Mouse (Mus musculus): ENCODE measurements around the gene Xxylt1. TPM values are rescaled to one million over a fixed set of nuclear protein-coding genes. Genes with fewer than 3 reads are reported as not detected.

Xxylt1 gene
- polyA plus RNA-seq, 1 experiment from 2014 or later: 13.7 TPM

DNA sequence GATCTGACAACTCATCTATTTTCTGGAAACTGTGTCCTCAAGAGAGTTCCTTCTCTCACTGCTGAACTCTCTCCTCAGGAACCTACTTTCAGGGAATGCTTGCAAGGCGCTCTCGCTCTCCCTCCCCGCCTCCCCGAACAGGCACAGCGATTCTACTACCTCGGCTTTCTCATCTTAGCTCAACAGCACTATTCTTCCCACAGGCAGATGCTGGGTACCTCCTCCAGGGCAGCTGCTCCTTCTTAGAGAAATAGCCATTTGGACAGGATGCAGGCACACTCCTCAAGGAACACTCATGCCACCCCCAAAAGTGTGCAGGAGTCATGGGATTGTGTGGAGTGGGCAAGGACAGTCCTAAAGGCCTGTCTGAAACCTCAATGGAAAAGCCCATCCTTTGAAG is 97.5 kb downstream of the Xxylt1 start:
- 71% methylated on average over 6 of the region's 6 CpGs for WGBS
- no peak for ATAC-seq
- no peak overlapping the region for H3K27ac ChIP-seq (ENCODE audit: low read length)
- no peaks in the 10 kb centered on the region for H3K9me3 ChIP-seq (replicated peaks; ENCODE audit: control insufficient read depth, low read length, poor library complexity, severe bottlenecking)
- peaks cover 17% of the 10 kb centered on the region for H3K4me1 ChIP-seq (ENCODE audit: control insufficient read depth, insufficient read depth, low read length)
- H3K27me3 ChIP-seq (ENCODE audit: control insufficient read depth, insufficient read depth, low read depth, low read length): no peaks in the 10 kb centered on the region
- no peak overlapping the region for H3K9ac ChIP-seq (ENCODE audit: low read depth, low read length)
- no peaks in the 10 kb centered on the region for H3K36me3 ChIP-seq (ENCODE audit: control insufficient read depth, insufficient read depth, low read length)
- no peak overlapping the region for H3K4me3 ChIP-seq (ENCODE audit: low read depth, low read length)
- H3K4me2 ChIP-seq (ENCODE audit: low read length): no peak overlapping the region

GRCm38 (mm10) chr16:30983281-30983680 is 98.0 kb downstream of the Xxylt1 start:
- WGBS: 66% methylated on average over 4 of the region's 4 CpGs
- H3K27me3 ChIP-seq (ENCODE audit: control insufficient read depth, insufficient read depth, low read depth, low read length): no peaks in the 10 kb centered on the region
- no peak for ATAC-seq
- H3K4me1 ChIP-seq (ENCODE audit: control insufficient read depth, insufficient read depth, low read length): peaks cover 15% of the 10 kb centered on the region
- no peaks in the 10 kb centered on the region for H3K9me3 ChIP-seq (replicated peaks; ENCODE audit: control insufficient read depth, low read length, poor library complexity, severe bottlenecking)
- no peak overlapping the region for H3K4me2 ChIP-seq (ENCODE audit: low read length)
- no peak overlapping the region for H3K4me3 ChIP-seq (ENCODE audit: low read depth, low read length)
- no peak overlapping the region for H3K27ac ChIP-seq (ENCODE audit: low read length)
- no peak overlapping the region for H3K9ac ChIP-seq (ENCODE audit: low read depth, low read length)
- H3K36me3 ChIP-seq (ENCODE audit: control insufficient read depth, insufficient read depth, low read length): no peaks in the 10 kb centered on the region

DNA sequence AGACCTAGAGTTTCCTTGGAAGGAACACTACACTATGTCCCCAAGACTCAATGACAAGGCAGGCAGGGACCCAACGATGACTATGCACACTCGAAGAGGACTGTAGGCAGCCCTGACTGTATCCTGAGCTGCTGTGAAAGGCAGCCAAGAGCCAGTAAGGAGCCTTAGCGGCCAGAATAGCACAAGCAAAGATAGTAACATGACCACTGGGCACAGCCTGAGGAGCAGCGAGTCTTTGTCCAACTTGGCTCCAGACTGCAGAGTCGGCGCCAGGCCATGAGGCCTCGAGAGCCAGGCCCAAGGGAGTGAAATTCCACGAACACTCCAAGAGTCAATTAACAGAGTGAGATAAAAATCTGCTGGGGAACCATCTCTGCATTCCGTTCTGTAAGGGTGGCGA is 99.9 kb downstream of the Xxylt1 start:
- H3K9me3 ChIP-seq (replicated peaks; ENCODE audit: control insufficient read depth, low read length, poor library complexity, severe bottlenecking): no peaks in the 10 kb centered on the region
- no peak for ATAC-seq
- no peak overlapping the region for H3K4me3 ChIP-seq (ENCODE audit: low read depth, low read length)
- H3K9ac ChIP-seq (ENCODE audit: low read depth, low read length): no peak overlapping the region
- peaks cover 18% of the 10 kb centered on the region for H3K4me1 ChIP-seq (ENCODE audit: control insufficient read depth, insufficient read depth, low read length)
- H3K36me3 ChIP-seq (ENCODE audit: control insufficient read depth, insufficient read depth, low read length): no peaks in the 10 kb centered on the region
- no peak overlapping the region for H3K4me2 ChIP-seq (ENCODE audit: low read length)
- H3K27me3 ChIP-seq (ENCODE audit: control insufficient read depth, insufficient read depth, low read depth, low read length): no peaks in the 10 kb centered on the region
- no peak overlapping the region for H3K27ac ChIP-seq (ENCODE audit: low read length)
- 91% methylated on average over 10 of the region's 10 CpGs for WGBS

DNA sequence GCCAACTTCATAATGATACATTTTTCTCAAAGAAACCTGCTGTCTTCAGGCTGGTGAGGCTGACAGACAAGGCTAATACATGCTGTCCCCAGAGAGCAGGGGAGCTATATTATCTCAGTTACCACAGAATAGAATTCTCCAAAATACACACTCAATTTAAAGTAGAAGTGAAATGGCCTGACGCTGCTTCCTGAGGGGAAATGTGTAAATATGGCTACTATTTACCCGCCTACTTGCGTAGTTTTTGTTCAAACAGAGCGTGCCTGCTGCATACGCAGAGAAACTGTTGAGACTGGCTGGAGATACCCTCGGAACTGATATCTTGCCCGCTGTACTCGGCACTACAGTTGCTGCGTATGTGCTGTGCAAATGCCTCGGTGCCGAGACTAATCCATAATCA is 101.3 kb downstream of the Xxylt1 start:
- H3K4me2 ChIP-seq (ENCODE audit: low read length): no peak overlapping the region
- H3K9ac ChIP-seq (ENCODE audit: low read depth, low read length): no peak overlapping the region
- no peak overlapping the region for H3K4me3 ChIP-seq (ENCODE audit: low read depth, low read length)
- H3K27me3 ChIP-seq (ENCODE audit: control insufficient read depth, insufficient read depth, low read depth, low read length): no peaks in the 10 kb centered on the region
- no peaks in the 10 kb centered on the region for H3K9me3 ChIP-seq (replicated peaks; ENCODE audit: control insufficient read depth, low read length, poor library complexity, severe bottlenecking)
- no peaks in the 10 kb centered on the region for H3K36me3 ChIP-seq (ENCODE audit: control insufficient read depth, insufficient read depth, low read length)
- 78% methylated on average over 11 of the region's 11 CpGs for WGBS
- no peak overlapping the region for H3K27ac ChIP-seq (ENCODE audit: low read length)
- no peak for ATAC-seq
- peaks cover 13% of the 10 kb centered on the region for H3K4me1 ChIP-seq (ENCODE audit: control insufficient read depth, insufficient read depth, low read length)

GRCm38 (mm10) chr16:30977728-30978127 is 103.5 kb downstream of the Xxylt1 start:
- no peak; the same call in 1 of the 2 replicates for ATAC-seq

GRCm38 (mm10) chr16:30977186-30977585 is 104.0 kb downstream of the Xxylt1 start:
- Histone ChIP-seq H3K4me3 (ENCODE audit: low read depth, low read length) (no peak overlapping the region), H3K27ac (ENCODE audit: low read length) (no peak overlapping the region), H3K9me3 (replicated peaks; ENCODE audit: control insufficient read depth, low read length, poor library complexity, severe bottlenecking) (no peaks in the 10 kb centered on the region), H3K4me1 (ENCODE audit: control insufficient read depth, insufficient read depth, low read length) (peaks cover 10% of the 10 kb centered on the region; the same call in 1 of the 2 replicates), H3K27me3 (ENCODE audit: control insufficient read depth, insufficient read depth, low read depth, low read length) (no peaks in the 10 kb centered on the region), H3K4me2 (ENCODE audit: low read length) (no peak overlapping the region; the same call in 1 of the 2 replicates), H3K9ac (ENCODE audit: low read depth, low read length) (no peak overlapping the region), H3K36me3 (ENCODE audit: control insufficient read depth, insufficient read depth, low read length) (no peaks in the 10 kb centered on the region)
- peak; percentile 92 for ATAC-seq
- 5% methylated on average over 3 of the region's 3 CpGs for WGBS

More at GRCm38 (mm10) chr16:30977728-30978127, 103.5 kb downstream of the Xxylt1 start:
- WGBS: 31% methylated on average over 6 of the region's 6 CpGs
- Histone ChIP-seq H3K9me3 (replicated peaks; ENCODE audit: control insufficient read depth, low read length, poor library complexity, severe bottlenecking) (no peaks in the 10 kb centered on the region), H3K36me3 (ENCODE audit: control insufficient read depth, insufficient read depth, low read length) (no peaks in the 10 kb centered on the region), H3K4me2 (ENCODE audit: low read length) (no peak overlapping the region), H3K27me3 (ENCODE audit: control insufficient read depth, insufficient read depth, low read depth, low read length) (no peaks in the 10 kb centered on the region), H3K4me1 (ENCODE audit: control insufficient read depth, insufficient read depth, low read length) (peaks cover 10% of the 10 kb centered on the region; the same call in 1 of the 2 replicates), H3K27ac (ENCODE audit: low read length) (no peak overlapping the region), H3K4me3 (ENCODE audit: low read depth, low read length) (no peak overlapping the region), H3K9ac (ENCODE audit: low read depth, low read length) (no peak overlapping the region)

GRCm38 (mm10) chr16:30974549-30974948 is 106.7 kb downstream of the Xxylt1 start:
- 90% methylated on average over 12 of the region's 12 CpGs for WGBS
- Histone ChIP-seq H3K9ac (ENCODE audit: low read depth, low read length) (no peak overlapping the region), H3K4me3 (ENCODE audit: low read depth, low read length) (no peak overlapping the region), H3K27ac (ENCODE audit: low read length) (no peak overlapping the region), H3K9me3 (replicated peaks; ENCODE audit: control insufficient read depth, low read length, poor library complexity, severe bottlenecking) (no peaks in the 10 kb centered on the region), H3K36me3 (ENCODE audit: control insufficient read depth, insufficient read depth, low read length) (no peaks in the 10 kb centered on the region), H3K27me3 (ENCODE audit: control insufficient read depth, insufficient read depth, low read depth, low read length) (no peaks in the 10 kb centered on the region), H3K4me2 (ENCODE audit: low read length) (no peak overlapping the region), H3K4me1 (ENCODE audit: control insufficient read depth, insufficient read depth, low read length) (peaks cover 10% of the 10 kb centered on the region; the same call in 1 of the 2 replicates)
- ATAC-seq: no peak

- Histone ChIP-seq H3K4me1 (ENCODE audit: control insufficient read depth, insufficient read depth, low read length) (peaks cover 13% of the 10 kb centered on the region; the same call in 1 of the 2 replicates), H3K4me3 (ENCODE audit: low read depth, low read length) (no peak overlapping the region), H3K4me2 (ENCODE audit: low read length) (no peak overlapping the region), H3K27ac (ENCODE audit: low read length) (no peak overlapping the region), H3K9me3 (replicated peaks; ENCODE audit: control insufficient read depth, low read length, poor library complexity, severe bottlenecking) (no peaks in the 10 kb centered on the region), H3K9ac (ENCODE audit: low read depth, low read length) (no peak overlapping the region), H3K36me3 (ENCODE audit: control insufficient read depth, insufficient read depth, low read length) (no peaks in the 10 kb centered on the region), H3K27me3 (ENCODE audit: control insufficient read depth, insufficient read depth, low read depth, low read length) (no peaks in the 10 kb centered on the region)
- ATAC-seq: no peak
- 56% methylated on average over 6 of the region's 6 CpGs for WGBS
Observed at GRCm38 (mm10) chr16:30973416-30973815, 107.8 kb downstream of the Xxylt1 start.

- H3K36me3 ChIP-seq (ENCODE audit: control insufficient read depth, insufficient read depth, low read length): no peaks in the 10 kb centered on the region
- no peaks in the 10 kb centered on the region for H3K9me3 ChIP-seq (replicated peaks; ENCODE audit: control insufficient read depth, low read length, poor library complexity, severe bottlenecking)
- H3K4me1 ChIP-seq (ENCODE audit: control insufficient read depth, insufficient read depth, low read length): peaks cover 7% of the 10 kb centered on the region; the same call in 1 of the 2 replicates
- no peak overlapping the region for H3K4me3 ChIP-seq (ENCODE audit: low read depth, low read length)
- no peak overlapping the region for H3K9ac ChIP-seq (ENCODE audit: low read depth, low read length)
- no peak overlapping the region for H3K27ac ChIP-seq (ENCODE audit: low read length)
- 94% methylated on average over 18 of the region's 18 CpGs for WGBS
- H3K4me2 ChIP-seq (ENCODE audit: low read length): no peak overlapping the region
- no peaks in the 10 kb centered on the region for H3K27me3 ChIP-seq (ENCODE audit: control insufficient read depth, insufficient read depth, low read depth, low read length)
- no peak for ATAC-seq
Observed at GRCm38 (mm10) chr16:30971950-30972541, 109.2 kb downstream of the Xxylt1 start.

Data from midbrain, embryonic 16.5 days (tissue).